Mouse (Mus musculus): ENCODE measurements around the gene 4921517D22Rik.
"Not testable (repeated sequence)": the region's sequence is repeated elsewhere in the genome, so short reads cannot be mapped to it uniquely, and the experiment has no call there.

4921517D22Rik gene

GRCm38 (mm10) chr13:59694008-59694407, at the start of gene 4921517D22Rik:
Gene 4921517D22Rik (minus strand): TSS chr13:59694108.
- no peak for DNase-seq (ENCODE audit: low read depth, low spot score)

GRCm38 (mm10) chr13:59741697-59742096, 47.8 kb upstream of the 4921517D22Rik start:
- no peak for DNase-seq (ENCODE audit: low read depth, low spot score)

DNA sequence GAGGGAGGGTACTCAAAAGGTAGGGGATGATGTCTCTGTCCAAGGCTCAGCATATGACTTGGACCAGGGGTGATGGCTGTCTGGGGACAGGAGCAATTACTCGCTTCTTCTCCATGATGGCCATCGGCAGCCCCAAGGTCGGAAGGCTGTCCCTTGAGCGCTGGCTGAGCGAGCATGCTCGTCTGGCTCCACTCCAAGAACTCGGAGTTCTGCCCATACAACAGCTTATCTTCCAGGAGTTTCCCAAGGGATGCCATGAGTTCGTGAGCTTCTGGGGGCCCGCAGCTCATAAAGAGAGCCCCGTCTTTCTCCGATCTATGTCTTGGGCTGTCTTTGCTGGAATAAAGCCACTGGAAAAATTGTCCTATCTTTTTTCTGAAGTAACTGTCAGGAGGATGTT, 47.2 kb upstream of the 4921517D22Rik start:
- no peak for DNase-seq (ENCODE audit: low read depth, low spot score)

DNA sequence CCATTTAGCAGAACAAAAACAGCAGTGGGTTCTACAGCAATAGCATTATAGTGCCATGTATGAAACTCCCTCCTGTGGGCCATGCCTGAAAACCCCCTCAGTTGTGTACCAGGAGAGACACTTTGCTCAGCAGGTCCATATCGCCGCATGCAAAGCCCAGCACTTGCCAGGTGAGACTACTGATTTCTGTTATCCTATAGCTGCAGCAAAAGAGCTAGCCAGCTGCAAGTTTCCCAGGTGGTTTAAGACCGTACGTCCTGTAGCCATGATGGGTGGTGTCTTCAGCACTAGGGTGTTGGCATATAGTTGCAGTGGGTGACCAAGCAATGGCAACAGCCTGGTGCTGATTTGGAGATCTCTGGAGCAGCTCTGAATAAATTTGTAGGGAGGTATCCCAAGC, 45.5 kb upstream of the 4921517D22Rik start:
- no peak for DNase-seq (ENCODE audit: low read depth, low spot score)

DNA sequence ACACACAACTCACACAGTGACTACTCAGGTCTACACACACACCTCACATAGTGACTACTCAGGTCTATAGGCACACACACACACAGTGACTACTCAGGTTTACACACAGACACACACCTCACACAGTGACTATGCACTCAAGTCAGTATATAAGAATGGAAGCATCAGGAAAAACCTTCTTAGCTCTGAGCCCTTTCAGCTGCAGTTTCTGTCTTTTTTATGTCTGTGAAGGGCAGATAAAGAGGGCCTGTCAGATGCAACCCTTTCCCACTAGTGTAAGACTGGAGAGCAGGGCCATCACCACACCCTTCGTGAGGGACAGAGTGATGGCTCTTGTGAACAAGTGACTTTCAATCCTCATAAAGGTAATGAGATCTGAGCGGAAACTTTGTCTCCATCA, 44.5 kb upstream of the 4921517D22Rik start:
- DNase-seq (ENCODE audit: low read depth, low spot score), result no peak

DNA sequence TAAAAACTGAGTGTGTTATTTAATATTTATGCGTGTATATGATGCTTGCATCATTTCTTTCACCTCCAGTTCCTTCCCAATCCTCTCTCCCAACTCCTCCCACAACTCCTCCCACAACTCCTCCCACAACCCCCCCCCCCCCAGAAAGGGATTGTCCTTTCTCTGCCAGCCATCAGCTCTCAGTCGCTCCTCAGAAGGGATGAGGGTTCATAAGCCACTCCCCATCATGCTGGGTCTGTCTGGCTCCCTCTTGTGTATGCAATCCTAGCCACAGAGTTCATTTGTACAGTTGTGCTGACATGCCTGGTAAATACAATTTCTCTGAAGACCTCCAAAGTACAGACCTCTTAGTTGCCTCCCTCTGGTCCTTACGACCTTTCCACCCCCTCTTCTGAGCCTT, 41.3 kb upstream of the 4921517D22Rik start:
- peak; percentile 28 for DNase-seq (ENCODE audit: low read depth, low spot score)

DNA sequence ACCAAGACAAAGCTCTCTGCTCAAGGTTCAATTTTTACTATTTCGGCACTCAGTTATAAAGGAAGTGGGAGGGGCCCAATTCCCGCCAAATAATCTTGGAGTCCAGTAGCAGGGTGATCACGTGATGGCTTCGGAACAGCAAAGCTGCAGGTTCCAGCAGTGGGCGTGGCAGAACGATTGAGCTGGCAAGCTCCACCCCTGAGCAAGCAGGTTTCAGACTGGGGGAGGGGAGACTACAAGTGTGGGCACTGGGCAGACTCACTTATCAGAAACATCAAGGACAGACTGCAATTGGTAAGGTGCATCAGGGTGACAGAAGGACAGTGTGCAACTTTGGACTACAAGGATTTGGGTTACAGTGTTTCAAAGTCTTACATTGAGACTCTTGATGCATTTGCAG, 40.4 kb upstream of the 4921517D22Rik start:
- not testable (repeated sequence) for DNase-seq (ENCODE audit: low read depth, low spot score)

DNA sequence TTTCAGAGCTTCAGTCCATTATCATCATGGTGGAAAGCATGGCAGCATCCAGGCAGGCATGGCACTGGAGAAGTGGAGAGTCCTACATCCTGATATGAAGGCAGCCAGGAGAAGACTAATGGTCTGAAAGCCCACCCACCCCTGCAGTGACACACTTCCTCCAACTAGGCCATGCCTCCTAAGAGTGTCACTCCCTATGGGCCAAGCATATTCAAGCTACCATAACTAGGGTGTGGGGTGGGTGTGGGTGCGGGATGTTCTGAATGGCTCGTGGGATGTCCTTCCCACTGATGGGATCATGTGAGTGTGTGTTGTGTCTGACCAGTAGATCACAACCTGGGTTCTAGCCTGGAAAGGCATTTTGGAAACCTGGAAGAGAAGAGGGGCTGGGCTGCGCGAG, 40.0 kb upstream of the 4921517D22Rik start:
- DNase-seq (ENCODE audit: low read depth, low spot score), result no peak

DNA sequence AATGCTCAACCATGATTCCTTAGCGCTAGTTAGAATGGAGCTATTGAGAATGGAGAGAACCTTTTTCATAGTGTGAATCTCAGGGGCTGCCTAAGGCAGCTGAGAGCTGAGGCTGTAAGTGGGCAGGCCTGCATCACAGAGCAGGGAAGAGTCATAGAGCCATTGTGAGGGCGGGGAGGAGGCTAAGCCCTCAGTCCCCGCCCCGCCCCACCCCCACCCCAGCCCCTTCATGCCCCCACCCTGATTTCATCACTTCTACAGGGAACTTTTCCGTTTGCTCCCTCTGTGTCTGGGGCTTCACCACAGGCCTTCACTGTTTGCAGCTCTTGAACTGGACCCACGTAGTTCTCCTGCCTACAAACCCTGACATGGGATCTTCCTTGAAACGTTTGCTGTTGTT, 37.7 kb upstream of the 4921517D22Rik start, which contains the start of gene Spata31d1d:
Gene Spata31d1d, minus strand, starts transcription at position 101 of the 400 bp plus-strand sequence.
- no peak for DNase-seq (ENCODE audit: low read depth, low spot score)

GRCm38 (mm10) chr13:59728378-59729093, 34.6 kb upstream of the 4921517D22Rik start:
- peak; percentile 92 for DNase-seq (ENCODE audit: low read depth, low spot score)

- DNase-seq (ENCODE audit: low read depth, low spot score), result no peak
Measured at GRCm38 (mm10) chr13:59726139-59726867, 32.4 kb upstream of the 4921517D22Rik start.

DNA sequence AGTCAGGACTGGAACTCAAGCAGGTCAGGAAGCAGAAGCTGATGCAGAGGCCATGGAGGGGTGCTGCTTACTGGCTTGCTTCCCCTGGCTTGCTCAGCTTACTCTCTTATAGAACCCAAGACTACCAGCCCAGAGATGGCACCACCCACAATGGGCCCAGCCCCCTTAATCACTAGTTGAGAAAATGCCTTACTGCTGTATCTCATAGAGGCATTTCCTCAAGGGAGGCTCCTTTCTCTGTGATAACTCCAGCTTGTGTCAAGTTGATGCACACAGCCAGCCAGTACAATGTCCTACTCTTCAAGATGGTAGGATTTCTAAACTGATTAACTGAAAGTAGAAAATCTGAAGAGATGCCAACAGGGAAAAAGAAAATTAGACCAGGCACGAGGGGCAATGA, 28.2 kb upstream of the 4921517D22Rik start:
- DNase-seq (ENCODE audit: low read depth, low spot score), result not testable (repeated sequence)

GRCm38 (mm10) chr13:59719475-59719874, 25.6 kb upstream of the 4921517D22Rik start:
- DNase-seq (ENCODE audit: low read depth, low spot score), result no peak

- DNase-seq (ENCODE audit: low read depth, low spot score), result not testable (repeated sequence)
Measured at GRCm38 (mm10) chr13:59718857-59719440, 25.0 kb upstream of the 4921517D22Rik start.

- no peak for DNase-seq (ENCODE audit: low read depth, low spot score)
Measured at GRCm38 (mm10) chr13:59713710-59714109, 19.8 kb upstream of the 4921517D22Rik start.

- not testable (repeated sequence) for DNase-seq (ENCODE audit: low read depth, low spot score)
Measured at GRCm38 (mm10) chr13:59711984-59712383, 18.1 kb upstream of the 4921517D22Rik start, which contains the start of gene Spata31d1b. Gene Spata31d1b (plus strand): TSS chr13:59712284.

GRCm38 (mm10) chr13:59710230-59710629, 16.3 kb upstream of the 4921517D22Rik start, which contains the start of gene Spata31d1a:
Gene Spata31d1a (minus strand): TSS chr13:59710330.
- no peak for DNase-seq (ENCODE audit: low read depth, low spot score)

- peak; percentile 28 for DNase-seq (ENCODE audit: low read depth, low spot score)
Measured at GRCm38 (mm10) chr13:59704562-59704961, 10.7 kb upstream of the 4921517D22Rik start.

DNA sequence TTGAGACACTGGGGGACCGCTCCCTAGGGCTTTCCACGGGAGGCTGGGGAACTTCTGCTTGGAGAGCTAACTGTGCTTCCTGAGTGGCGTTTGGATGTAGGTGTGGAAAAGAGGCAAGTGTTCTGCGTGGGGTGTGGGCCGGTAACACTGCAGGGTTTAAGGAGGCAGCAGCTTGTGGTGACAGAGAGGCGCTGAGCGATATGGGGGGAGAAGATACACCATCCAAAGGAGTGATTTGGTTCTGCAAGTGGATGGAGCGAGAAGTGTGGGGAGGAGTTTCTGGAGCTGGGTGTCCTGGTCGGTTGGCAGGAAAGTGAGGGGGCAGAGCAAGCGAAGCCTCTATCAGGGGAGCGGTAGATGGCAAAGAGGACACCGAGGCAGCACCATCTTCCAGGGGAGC, 9.6 kb upstream of the 4921517D22Rik start:
- no peak for DNase-seq (ENCODE audit: low read depth, low spot score)

- DNase-seq (ENCODE audit: low read depth, low spot score), result not testable (repeated sequence)
Measured at GRCm38 (mm10) chr13:59700137-59700536, 6.2 kb upstream of the 4921517D22Rik start.

- no peak for DNase-seq (ENCODE audit: low read depth, low spot score)
Measured at GRCm38 (mm10) chr13:59699131-59699530, 5.2 kb upstream of the 4921517D22Rik start.

DNA sequence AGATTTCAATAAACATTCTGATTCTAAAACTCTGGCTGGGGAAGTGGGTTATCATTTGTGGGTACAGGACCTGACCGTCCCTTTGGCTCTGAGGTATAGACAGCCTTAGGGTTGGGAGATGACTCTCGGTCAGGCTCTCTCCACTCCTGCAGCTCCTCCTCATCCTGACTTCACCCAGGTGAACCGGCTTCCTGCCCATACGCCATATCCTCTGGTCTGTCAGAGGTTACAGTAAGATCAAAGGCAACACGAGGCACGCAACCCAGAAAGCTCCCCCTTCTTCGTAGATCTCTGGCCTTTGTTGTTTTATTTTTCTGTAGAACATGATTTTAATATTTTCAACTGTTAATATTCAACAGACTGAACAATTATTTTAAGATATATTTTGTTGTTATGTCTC, 1.9 kb upstream of the 4921517D22Rik start:
- no peak for DNase-seq (ENCODE audit: low read depth, low spot score)

Measured in mesoderm, embryonic 11.5 days (tissue).